Mouse (Mus musculus): Measurements from ENCODE around the gene Gm7138. TPM values are rescaled to one million over a fixed set of nuclear protein-coding genes. Genes with fewer than 3 reads are reported as not detected.
"Not testable (repeated sequence)": the region's sequence is repeated elsewhere in the genome, so short reads cannot be mapped to it uniquely, and the experiment has no call there.

Gm7138 gene
- not detected in 2 replicates for polyA plus RNA-seq (2015; fragmentation: Nextera tagmentation; extraction: Ambion mirVana)

DNA sequence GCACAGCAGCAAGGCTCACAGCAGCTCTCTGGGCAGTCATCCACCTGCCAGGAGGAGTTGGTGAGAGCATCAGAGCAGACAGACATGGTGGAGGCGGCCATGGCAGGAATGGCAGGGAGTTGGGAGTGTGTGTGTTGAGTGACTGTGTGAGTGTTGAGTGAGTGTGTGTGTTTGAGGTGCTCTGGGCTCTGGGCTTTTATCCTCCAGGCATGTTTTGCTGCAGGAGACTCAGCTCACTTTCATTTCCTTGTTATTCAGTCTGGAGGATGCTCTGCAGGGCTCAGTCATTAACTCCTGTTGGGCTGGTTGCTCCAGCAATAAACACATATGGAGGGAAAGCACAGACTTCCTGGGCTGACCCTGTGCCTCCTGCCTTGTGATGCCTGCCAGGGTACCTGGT lies at the start of gene Gm7138:
Gene Gm7138 (minus strand): TSS at position 101 of the 400 bp plus-strand sequence.
- H3K9me3 ChIP-seq (ENCODE audit: control insufficient read depth); H3K27ac ChIP-seq (ENCODE audit: low read depth, low read length); H3K36me3 ChIP-seq (ENCODE audit: control insufficient read depth, insufficient read depth); H3K27me3 ChIP-seq (replicated peaks; ENCODE audit: control insufficient read depth, insufficient read depth, low read length); ATAC-seq; H3K4me2 ChIP-seq (replicated peaks; ENCODE audit: low read depth); H3K4me3 ChIP-seq (ENCODE audit: low read depth, low read length); H3K4me1 ChIP-seq (replicated peaks; ENCODE audit: control insufficient read depth, insufficient read depth, low read length); H3K9ac ChIP-seq (ENCODE audit: low read depth, low read length): not testable (repeated sequence)
- WGBS, result no CpG with 5 or more reads among the region's 1 CpGs

DNA sequence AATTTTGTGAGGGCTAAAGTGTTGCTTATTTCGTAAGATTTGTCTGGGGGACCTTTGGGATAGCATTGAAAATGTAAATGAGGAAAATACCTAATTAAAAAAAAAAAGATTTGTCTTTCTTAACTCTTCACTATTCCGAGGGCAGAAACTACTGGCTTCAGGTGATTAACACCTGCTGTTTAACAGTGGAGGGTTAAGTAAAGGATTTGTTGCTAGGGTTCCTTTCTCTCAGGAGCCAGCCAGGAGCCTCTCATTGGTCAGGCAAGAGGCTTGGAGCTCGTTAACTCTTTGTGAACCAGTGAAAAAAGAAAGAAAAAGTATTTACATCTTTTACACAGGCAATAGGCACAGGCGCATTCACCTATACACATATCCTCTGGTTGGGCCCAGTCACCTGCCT lies 42.5 kb upstream of the Gm7138 start:
- H3K4me1 ChIP-seq (replicated peaks; ENCODE audit: control insufficient read depth, insufficient read depth, low read length), result no peaks in the 10 kb centered on the region
- H3K27me3 ChIP-seq (replicated peaks; ENCODE audit: control insufficient read depth, insufficient read depth, low read length), result no peaks in the 10 kb centered on the region
- 45% methylated on average over 4 of the region's 4 CpGs for WGBS
- ATAC-seq, result no peak
- H3K27ac ChIP-seq (ENCODE audit: low read depth, low read length), result no peak overlapping the region
- no peak overlapping the region for H3K4me2 ChIP-seq (replicated peaks; ENCODE audit: low read depth)
- H3K36me3 ChIP-seq (ENCODE audit: control insufficient read depth, insufficient read depth), result no peaks in the 10 kb centered on the region
- H3K9me3 ChIP-seq (ENCODE audit: control insufficient read depth), result no peaks in the 10 kb centered on the region
- H3K9ac ChIP-seq (ENCODE audit: low read depth, low read length), result no peak overlapping the region
- no peak for TF ChIP-seq CTCF (IDR thresholded peaks at IDR 0.05; ENCODE audit: low read depth)
- H3K4me3 ChIP-seq (ENCODE audit: low read depth, low read length), result no peak overlapping the region

DNA sequence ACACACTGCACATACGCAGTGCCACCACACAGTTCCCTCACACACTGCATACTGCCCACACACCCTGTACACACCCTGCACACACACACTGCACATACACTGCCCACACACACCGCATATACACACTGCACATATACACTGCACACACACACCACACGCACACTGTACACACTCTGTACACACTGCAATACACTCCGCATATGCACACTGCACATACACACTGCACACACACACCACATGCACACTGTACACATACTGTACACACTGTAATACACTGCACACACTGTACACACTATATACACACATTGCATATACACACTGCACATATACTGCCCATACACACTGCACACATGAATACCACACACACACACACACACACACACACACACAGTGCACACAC lies 41.8 kb upstream of the Gm7138 start:
- Histone ChIP-seq H3K4me2 (replicated peaks; ENCODE audit: low read depth) (no peak overlapping the region), H3K36me3 (ENCODE audit: control insufficient read depth, insufficient read depth) (no peaks in the 10 kb centered on the region), H3K27ac (ENCODE audit: low read depth, low read length) (no peak overlapping the region), H3K27me3 (replicated peaks; ENCODE audit: control insufficient read depth, insufficient read depth, low read length) (no peaks in the 10 kb centered on the region), H3K4me1 (replicated peaks; ENCODE audit: control insufficient read depth, insufficient read depth, low read length) (no peaks in the 10 kb centered on the region), H3K9ac (ENCODE audit: low read depth, low read length) (no peak overlapping the region), H3K4me3 (ENCODE audit: low read depth, low read length) (no peak overlapping the region), H3K9me3 (ENCODE audit: control insufficient read depth) (no peaks in the 10 kb centered on the region)
- no peak for TF ChIP-seq CTCF (IDR thresholded peaks at IDR 0.05; ENCODE audit: low read depth)
- no peak for ATAC-seq
- WGBS, result 95% methylated on average over 4 of the region's 4 CpGs

DNA sequence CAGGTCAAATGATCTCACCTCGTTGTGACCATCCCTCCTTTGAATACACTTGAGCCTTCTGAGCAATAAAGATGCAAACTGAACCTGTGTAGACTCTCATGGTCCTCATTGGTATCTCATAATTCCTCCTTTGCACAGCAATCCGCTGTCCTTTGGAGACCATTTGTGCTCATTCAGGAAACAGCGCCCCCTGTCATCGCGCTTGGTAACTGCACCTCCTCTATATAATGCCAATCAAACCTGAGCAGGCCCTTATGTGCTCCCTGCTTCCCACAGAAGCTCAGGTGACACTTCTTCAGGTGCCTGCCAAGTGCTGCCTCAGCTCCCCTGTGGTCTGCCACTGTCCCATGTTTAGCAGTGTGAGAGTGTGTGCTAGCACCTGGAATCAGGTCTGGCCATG lies 38.8 kb upstream of the Gm7138 start:
- Histone ChIP-seq H3K9ac (ENCODE audit: low read depth, low read length) (no peak overlapping the region), H3K27me3 (replicated peaks; ENCODE audit: control insufficient read depth, insufficient read depth, low read length) (no peaks in the 10 kb centered on the region), H3K4me3 (ENCODE audit: low read depth, low read length) (no peak overlapping the region), H3K4me1 (replicated peaks; ENCODE audit: control insufficient read depth, insufficient read depth, low read length) (no peaks in the 10 kb centered on the region), H3K27ac (ENCODE audit: low read depth, low read length) (no peak overlapping the region), H3K9me3 (ENCODE audit: control insufficient read depth) (no peaks in the 10 kb centered on the region), H3K36me3 (ENCODE audit: control insufficient read depth, insufficient read depth) (no peaks in the 10 kb centered on the region), H3K4me2 (replicated peaks; ENCODE audit: low read depth) (no peak overlapping the region)
- ATAC-seq, result no peak
- TF ChIP-seq CTCF (IDR thresholded peaks at IDR 0.05; ENCODE audit: low read depth), result peak; percentile 70
- 32% methylated on average over 5 of the region's 5 CpGs for WGBS

DNA sequence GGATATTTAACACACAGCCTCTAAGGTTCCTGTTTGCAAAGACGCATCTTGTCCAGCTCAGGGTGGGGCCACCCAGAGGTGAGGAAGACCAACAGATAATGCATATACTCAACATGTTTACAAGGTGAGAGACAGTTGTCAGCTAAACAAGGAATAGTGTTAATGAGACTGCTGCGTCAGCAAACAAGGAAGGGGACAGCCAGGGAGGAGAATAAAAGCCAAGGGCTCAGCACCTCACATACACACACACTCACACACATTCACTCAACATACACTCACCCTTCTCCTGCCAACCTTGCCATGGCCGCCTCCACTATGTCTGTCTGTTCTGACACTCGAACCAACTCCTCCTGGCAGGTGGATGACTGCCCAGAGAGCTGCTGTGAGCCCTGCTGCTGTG lies 37.6 kb upstream of the Gm7138 start, which contains the start of gene Gm2696:
Gene Gm2696 (plus strand): TSS at position 301 of the 400 bp plus-strand sequence.
- no peaks in the 10 kb centered on the region for H3K9me3 ChIP-seq (ENCODE audit: control insufficient read depth)
- no peak within 1 kb of the TSS for H3K9ac ChIP-seq (ENCODE audit: low read depth, low read length)
- 37% methylated on average over 4 of the region's 4 CpGs for WGBS
- no peak within 1 kb of the TSS for H3K27ac ChIP-seq (ENCODE audit: low read depth, low read length)
- no peaks in the 10 kb centered on the region for H3K36me3 ChIP-seq (ENCODE audit: control insufficient read depth, insufficient read depth)
- no peak for TF ChIP-seq CTCF (IDR thresholded peaks at IDR 0.05; ENCODE audit: low read depth)
- no peaks in the 10 kb centered on the region for H3K4me1 ChIP-seq (replicated peaks; ENCODE audit: control insufficient read depth, insufficient read depth, low read length)
- ATAC-seq, result no peak
- H3K27me3 ChIP-seq (replicated peaks; ENCODE audit: control insufficient read depth, insufficient read depth, low read length), result no peaks in the 10 kb centered on the region
- no peak within 1 kb of the TSS for H3K4me3 ChIP-seq (ENCODE audit: low read depth, low read length)
- H3K4me2 ChIP-seq (replicated peaks; ENCODE audit: low read depth), result no peak within 1 kb of the TSS

DNA sequence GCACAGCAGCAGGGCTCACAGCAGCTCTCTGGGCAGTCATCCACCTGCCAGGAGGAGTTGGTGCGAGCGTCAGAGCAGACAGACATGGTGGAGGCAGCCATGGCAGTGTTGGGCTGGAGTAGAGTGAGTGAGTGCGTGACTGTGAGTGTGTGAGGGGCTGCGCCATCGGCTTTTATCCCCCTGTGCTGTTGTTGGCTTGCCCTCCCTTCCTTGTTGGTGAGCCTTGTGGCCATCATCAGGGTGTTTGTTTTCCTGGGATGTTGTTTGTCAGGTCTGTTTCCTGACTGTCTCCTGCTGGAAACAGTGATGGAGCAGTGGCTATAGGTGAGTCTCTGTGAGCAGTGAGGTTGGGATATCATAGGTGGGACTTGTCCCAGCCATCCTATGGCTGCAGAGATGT lies 35.0 kb upstream of the Gm7138 start, which contains the start of gene Gm9507:
Gene Gm9507 (minus strand): TSS at position 101 of the 400 bp plus-strand sequence.
- H3K9me3 ChIP-seq (ENCODE audit: control insufficient read depth), result no peaks in the 10 kb centered on the region
- no peaks in the 10 kb centered on the region for H3K36me3 ChIP-seq (ENCODE audit: control insufficient read depth, insufficient read depth)
- no peak within 1 kb of the TSS for H3K9ac ChIP-seq (ENCODE audit: low read depth, low read length)
- no peaks in the 10 kb centered on the region for H3K27me3 ChIP-seq (replicated peaks; ENCODE audit: control insufficient read depth, insufficient read depth, low read length)
- ATAC-seq, result no peak
- TF ChIP-seq CTCF (IDR thresholded peaks at IDR 0.05; ENCODE audit: low read depth), result no peak
- no peak within 1 kb of the TSS for H3K4me3 ChIP-seq (ENCODE audit: low read depth, low read length)
- H3K4me1 ChIP-seq (replicated peaks; ENCODE audit: control insufficient read depth, insufficient read depth, low read length), result no peaks in the 10 kb centered on the region
- WGBS, result 56% methylated on average over 5 of the region's 5 CpGs
- H3K27ac ChIP-seq (ENCODE audit: low read depth, low read length), result no peak within 1 kb of the TSS
- H3K4me2 ChIP-seq (replicated peaks; ENCODE audit: low read depth), result no peak within 1 kb of the TSS

DNA sequence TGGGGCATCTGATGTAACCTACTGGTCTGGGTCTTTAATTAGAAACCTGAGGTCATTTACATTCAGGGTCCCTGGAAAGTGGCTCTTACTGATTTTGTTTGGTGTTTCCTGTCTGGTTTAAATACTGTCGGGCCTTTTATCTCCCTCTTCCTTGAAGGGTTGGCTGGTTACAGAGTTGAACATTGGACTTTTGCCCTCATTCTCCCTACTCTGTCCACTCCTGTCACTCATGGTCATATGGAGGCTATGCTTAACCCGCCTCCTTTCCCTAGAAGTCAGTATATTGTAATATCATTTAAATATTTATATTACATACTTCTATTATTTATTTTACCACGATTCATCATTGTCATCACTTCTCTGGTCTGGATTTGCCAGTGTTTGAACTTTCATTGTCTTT lies 27.4 kb upstream of the Gm7138 start:
- H3K27me3 ChIP-seq (replicated peaks; ENCODE audit: control insufficient read depth, insufficient read depth, low read length), result no peaks in the 10 kb centered on the region
- H3K4me2 ChIP-seq (replicated peaks; ENCODE audit: low read depth), result no peak overlapping the region
- peak; percentile 77; the same call in 1 of the 2 replicates for ATAC-seq
- 39% methylated on average over 3 of the region's 3 CpGs for WGBS
- H3K4me1 ChIP-seq (replicated peaks; ENCODE audit: control insufficient read depth, insufficient read depth, low read length), result no peaks in the 10 kb centered on the region
- H3K9me3 ChIP-seq (ENCODE audit: control insufficient read depth), result no peaks in the 10 kb centered on the region
- H3K9ac ChIP-seq (ENCODE audit: low read depth, low read length), result no peak overlapping the region
- TF ChIP-seq CTCF (IDR thresholded peaks at IDR 0.05; ENCODE audit: low read depth), result no peak
- H3K4me3 ChIP-seq (ENCODE audit: low read depth, low read length), result no peak overlapping the region
- no peaks in the 10 kb centered on the region for H3K36me3 ChIP-seq (ENCODE audit: control insufficient read depth, insufficient read depth)
- H3K27ac ChIP-seq (ENCODE audit: low read depth, low read length), result no peak overlapping the region
